Mouse (Mus musculus) lung, postnatal 0 days (tissue): ENCODE measurements at regions not wholly inside any gene's neighbourhood (a gene's known extent, or its start where the extent isn't known, plus 50 kb on each side); places are given as distances from the start of the nearest gene placed in this dataset.

ENCODE experiments used
- ATAC-seq: fragments of 200-750 bp; cut with Nextera tagmentation; 2 replicates; pipeline ENCODE4 v1.8.0; 2017; ENCODE audit warnings: moderate library complexity
- DNase-seq: peaks from one replicate; pipeline ENCODE4 v3.0.0-alpha.2; 2016; ENCODE audit warnings: low spot score
- H3K27ac ChIP-seq: fragments of 300-500 bp; sonication (generic); 2 replicates; pipeline ENCODE4 v1.5.1; 2014; ENCODE audit warnings: antibody characterized with exemption, mild to moderate bottlenecking, low read length, mixed read lengths
- H3K27me3 ChIP-seq: fragments of 300-500 bp; sonication (generic); replicated peaks from 2 replicates; pipeline ENCODE4 v1.6.1; 2014; ENCODE audit warnings: low read length, mixed read lengths; ENCODE audit not compliant: insufficient read depth
- H3K36me3 ChIP-seq: fragments of 300-500 bp; sonication (generic); 2 replicates; pipeline ENCODE4 v1.6.1; 2014; ENCODE audit warnings: low read length, mixed read lengths; ENCODE audit not compliant: insufficient read depth
- H3K4me1 ChIP-seq: fragments of 300-500 bp; sonication (generic); 2 replicates; pipeline ENCODE4 v1.6.1; 2014; ENCODE audit warnings: antibody characterized with exemption, low read depth, low read length, mixed read lengths; ENCODE audit not compliant: insufficient read depth
- H3K4me2 ChIP-seq: fragments of 300-500 bp; sonication (generic); replicated peaks from 2 replicates; pipeline ENCODE4 v1.6.1; 2014; ENCODE audit warnings: low read depth, mild to moderate bottlenecking, low read length, moderate library complexity, mixed read lengths
- H3K4me3 ChIP-seq: fragments of 300-500 bp; sonication (generic); 2 replicates; pipeline ENCODE4 v1.5.1; 2014; ENCODE audit warnings: low read depth, low read length
- H3K9ac ChIP-seq: fragments of 300-500 bp; sonication (generic); replicated peaks from 2 replicates; pipeline ENCODE4 v1.6.1; 2014; ENCODE audit warnings: low read depth, mild to moderate bottlenecking
- H3K9me3 ChIP-seq: fragments of 300-500 bp; sonication (generic); 2 replicates; pipeline ENCODE4 v1.6.1; 2016; ENCODE audit warnings: low read length, mixed read lengths
- CTCF ChIP-seq: IDR thresholded peaks from 2 replicates; pipeline ENCODE4 v1.5.1; 2016; ENCODE audit warnings: antibody characterized with exemption, mild to moderate bottlenecking
- EP300 ChIP-seq: IDR thresholded peaks from 2 replicates; pipeline ENCODE4 v1.6.1; 2016; ENCODE audit warnings: antibody characterized with exemption, mild to moderate bottlenecking, control low read depth
- WGBS: fragments of 180-500 bp; shearing (Covaris S2); extraction: QIAGEN DNeasy Blood & Tissue Kit; methylation state at CpG from one replicate; pipeline ENCODE4 v1.1.7; 2014; 5-methylcytosine and 5-hydroxymethylcytosine counted together

- Histone ChIP-seq H3K9ac (no peak overlapping the region), H3K36me3 (no peaks in the 10 kb centered on the region), H3K9me3 (no peaks in the 10 kb centered on the region), H3K4me2 (no peak overlapping the region), H3K27ac (no peak overlapping the region), H3K4me1 (no peaks in the 10 kb centered on the region), H3K4me3 (no peak overlapping the region), H3K27me3 (no peaks in the 10 kb centered on the region)
- 35% methylated on average over 5 of the region's 5 CpGs for WGBS
- TF ChIP-seq EP300 (no peak), CTCF (no peak)
- DNase-seq (no peak), ATAC-seq (no peak)
Measured at GRCm38 (mm10) chr4:125941266-125941665, 83.1 kb upstream of the Csf3r start.

GRCm38 (mm10) chr4:125941916-125942315 lies 82.4 kb upstream of the Csf3r start:
- no peak for DNase-seq
- 51% methylated on average over 3 of the region's 3 CpGs for WGBS
- Histone ChIP-seq H3K27ac (no peak overlapping the region), H3K27me3 (no peaks in the 10 kb centered on the region), H3K9me3 (no peaks in the 10 kb centered on the region), H3K36me3 (no peaks in the 10 kb centered on the region), H3K4me3 (no peak overlapping the region), H3K4me1 (no peaks in the 10 kb centered on the region), H3K9ac (no peak overlapping the region), H3K4me2 (no peak overlapping the region)
- ATAC-seq, result no peak
- TF ChIP-seq EP300, result no peak
- TF ChIP-seq CTCF, result peak; percentile 18; the same call in 1 of the 2 replicates

GRCm38 (mm10) chr4:125945062-125945461 lies 79.3 kb upstream of the Csf3r start:
- Histone ChIP-seq H3K4me2 (no peak overlapping the region), H3K9me3 (no peaks in the 10 kb centered on the region), H3K27me3 (no peaks in the 10 kb centered on the region), H3K27ac (no peak overlapping the region), H3K9ac (no peak overlapping the region), H3K4me1 (no peaks in the 10 kb centered on the region), H3K4me3 (no peak overlapping the region), H3K36me3 (no peaks in the 10 kb centered on the region)
- ATAC-seq (no peak), DNase-seq (no peak)
- 49% methylated on average over 2 of the region's 2 CpGs for WGBS
- TF ChIP-seq EP300 (no peak), CTCF (no peak)

- TF ChIP-seq EP300 (no peak), CTCF (no peak)
- ATAC-seq (no peak), DNase-seq (no peak)
- H3K27me3 ChIP-seq, result 0 out of 2 replicates have a peak, but pooled peaks cover 4% of the 10 kb centered on the region
- H3K4me2 ChIP-seq, result no peak overlapping the region
- H3K27ac ChIP-seq, result no peak overlapping the region
- H3K36me3 ChIP-seq, result no peaks in the 10 kb centered on the region
- no peaks in the 10 kb centered on the region for H3K4me1 ChIP-seq
- H3K4me3 ChIP-seq, result no peak overlapping the region
- no peak overlapping the region for H3K9ac ChIP-seq
- H3K9me3 ChIP-seq, result no peaks in the 10 kb centered on the region
- 39% methylated on average over 9 of the region's 9 CpGs for WGBS
Measured at GRCm38 (mm10) chr4:125959426-125959825, 64.9 kb upstream of the Csf3r start.

GRCm38 (mm10) chr4:125960704-125961279 lies 63.6 kb upstream of the Csf3r start:
- DNase-seq, result no peak

GRCm38 (mm10) chr4:125962677-125963076 lies 61.7 kb upstream of the Csf3r start:
- Histone ChIP-seq H3K4me2 (no peak overlapping the region), H3K4me1 (no peaks in the 10 kb centered on the region), H3K4me3 (no peak overlapping the region), H3K9me3 (no peaks in the 10 kb centered on the region), H3K27ac (no peak overlapping the region), H3K9ac (no peak overlapping the region), H3K36me3 (no peaks in the 10 kb centered on the region), H3K27me3 (0 out of 2 replicates have a peak, but pooled peaks cover 4% of the 10 kb centered on the region)
- ATAC-seq (no peak), DNase-seq (peak; percentile 70)
- no peak for TF ChIP-seq EP300
- TF ChIP-seq CTCF, result peak; percentile 89
- 9% methylated on average over 7 of the region's 7 CpGs for WGBS

More at GRCm38 (mm10) chr4:125960704-125961279, 63.6 kb upstream of the Csf3r start:
- H3K4me3 ChIP-seq, result no peak overlapping the region
- no peaks in the 10 kb centered on the region for H3K4me1 ChIP-seq
- no peak overlapping the region for H3K4me2 ChIP-seq
- WGBS, result 54% methylated on average over 8 of the region's 8 CpGs
- H3K27ac ChIP-seq, result no peak overlapping the region
- H3K27me3 ChIP-seq, result 0 out of 2 replicates have a peak, but pooled peaks cover 4% of the 10 kb centered on the region
- no peaks in the 10 kb centered on the region for H3K36me3 ChIP-seq
- no peak for ATAC-seq
- H3K9ac ChIP-seq, result no peak overlapping the region
- H3K9me3 ChIP-seq, result no peaks in the 10 kb centered on the region
- TF ChIP-seq EP300 (no peak), CTCF (no peak)
